Mouse (Mus musculus) spleen, postnatal 36 days (tissue): ENCODE results near the gene Gemin8.

Source experiments
- DNase-seq, 2 experiments: peaks; one replicate each; pipeline ENCODE4 v3.0.0; 2022; ENCODE audit warnings: low spot score in 2 of 2, mixed read lengths in 1 of 2

Gene Gemin8

GRCm38 (mm10) chrX:166169892-166170799, at the start of gene Gemin8:
Gene Gemin8 (plus strand): TSS chrX:166170454.
- DNase-seq: peak; percentile 90 to 93

- DNase-seq: no peak
Observed at GRCm38 (mm10) chrX:166147158-166147846, 23.0 kb upstream of the Gemin8 start.

- no peak for DNase-seq
Observed at GRCm38 (mm10) chrX:166162773-166163172, 7.5 kb upstream of the Gemin8 start.

- DNase-seq: peak in 1 of 2 experiments; percentile 12
Observed at GRCm38 (mm10) chrX:166167307-166167706, 2.9 kb upstream of the Gemin8 start.

- DNase-seq: no peak
Observed at GRCm38 (mm10) chrX:166167923-166168322, 2.3 kb upstream of the Gemin8 start.

- DNase-seq: no peak
Observed at GRCm38 (mm10) chrX:166170800-166171738, 815 bp downstream of the Gemin8 start.

- no peak for DNase-seq
Observed at GRCm38 (mm10) chrX:166172041-166172440, 1.8 kb downstream of the Gemin8 start.

GRCm38 (mm10) chrX:166172661-166173060, 2.4 kb downstream of the Gemin8 start:
- DNase-seq: no peak

GRCm38 (mm10) chrX:166173796-166174195, 3.5 kb downstream of the Gemin8 start:
- no peak for DNase-seq

GRCm38 (mm10) chrX:166177929-166178328, 7.7 kb downstream of the Gemin8 start:
- no peak for DNase-seq

GRCm38 (mm10) chrX:166183094-166183493, 12.8 kb downstream of the Gemin8 start:
- DNase-seq: no peak

- no peak for DNase-seq
Observed at GRCm38 (mm10) chrX:166185327-166185913, 15.2 kb downstream of the Gemin8 start.

- no peak for DNase-seq
Observed at GRCm38 (mm10) chrX:166187803-166188202, 17.5 kb downstream of the Gemin8 start.

GRCm38 (mm10) chrX:166196327-166196726, 26.1 kb downstream of the Gemin8 start:
- DNase-seq: no peak

GRCm38 (mm10) chrX:166198266-166198665, 28.0 kb downstream of the Gemin8 start:
- no peak for DNase-seq

- DNase-seq: no peak
Observed at GRCm38 (mm10) chrX:166199812-166200211, 29.6 kb downstream of the Gemin8 start.

- no peak for DNase-seq
Observed at GRCm38 (mm10) chrX:166214576-166214975, 44.3 kb downstream of the Gemin8 start.

- DNase-seq: no peak
Observed at GRCm38 (mm10) chrX:166216248-166216647, 46.0 kb downstream of the Gemin8 start.

GRCm38 (mm10) chrX:166216720-166217119, 46.5 kb downstream of the Gemin8 start:
- no peak for DNase-seq

GRCm38 (mm10) chrX:166219331-166219730, 49.1 kb downstream of the Gemin8 start:
- DNase-seq: no peak

GRCm38 (mm10) chrX:166226856-166227255, 56.6 kb downstream of the Gemin8 start:
- DNase-seq: no peak
